Mouse (Mus musculus) embryo, embryonic 9.5 days (tissue): ENCODE measurements around the gene Endou.
A peak's percentile ranks its signal among the peaks of the same experiment; 100 is the strongest.

ENCODE experiments used
- DNase-seq: peaks from one replicate; pipeline ENCODE4 v3.0.0-alpha.2; 2017; ENCODE audit errors: extremely low spot score

Endou gene

GRCm38 (mm10) chr15:97727520-97727919 lies 3.6 kb downstream of the Endou start:
- DNase-seq: no peak

DNA sequence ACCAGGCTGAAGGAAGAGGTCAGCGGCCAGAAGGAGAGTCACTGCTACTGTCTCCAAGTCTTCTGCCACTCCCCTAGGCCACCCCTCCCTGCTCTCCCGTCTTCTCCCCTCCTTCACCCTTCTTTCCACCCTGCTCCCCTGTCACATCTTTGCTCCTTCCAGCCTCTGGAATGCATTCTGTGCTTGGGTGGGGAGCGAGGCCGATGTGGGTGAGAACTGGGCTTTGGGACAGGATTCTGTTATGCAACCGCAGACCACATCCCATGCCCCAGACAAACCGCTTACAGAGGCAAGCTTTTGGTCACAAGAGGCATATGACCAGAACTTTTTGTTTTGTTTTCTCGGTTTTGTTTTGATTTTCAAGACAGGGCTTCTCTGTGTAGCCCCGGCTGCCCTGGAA lies 4.1 kb downstream of the Endou start:
- DNase-seq: no peak

- DNase-seq: no peak
These were observed 4.8 kb downstream of the Endou start for GRCm38 (mm10) chr15:97726310-97726709.

DNA sequence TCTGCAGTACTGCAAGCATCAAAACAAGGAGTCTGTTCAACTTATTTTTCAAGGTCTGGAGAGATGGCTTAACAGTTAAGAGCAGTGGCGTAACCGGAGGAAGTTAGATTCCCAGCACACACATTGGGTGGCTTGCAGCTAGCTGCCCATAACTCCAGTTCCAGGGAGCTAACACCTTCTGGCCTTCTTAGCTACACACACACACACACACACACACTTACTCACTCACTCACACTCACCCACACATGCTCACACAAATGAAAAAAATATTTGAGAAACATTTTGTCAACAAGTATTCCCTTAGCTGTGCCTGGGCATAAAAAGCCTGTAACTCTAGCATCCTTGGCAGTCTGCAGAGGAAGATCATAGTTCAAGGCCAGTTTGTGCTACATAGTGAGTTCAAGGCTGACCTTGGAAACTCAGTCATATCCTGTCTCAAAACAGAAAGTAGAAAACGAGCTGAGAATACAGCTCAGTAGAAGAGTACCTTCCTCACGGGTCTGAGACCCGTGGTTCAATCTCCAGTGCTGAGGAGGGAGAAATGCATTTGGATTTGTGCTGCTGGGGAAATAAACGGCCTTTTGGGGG lies 5.8 kb downstream of the Endou start:
- no peak for DNase-seq

DNA sequence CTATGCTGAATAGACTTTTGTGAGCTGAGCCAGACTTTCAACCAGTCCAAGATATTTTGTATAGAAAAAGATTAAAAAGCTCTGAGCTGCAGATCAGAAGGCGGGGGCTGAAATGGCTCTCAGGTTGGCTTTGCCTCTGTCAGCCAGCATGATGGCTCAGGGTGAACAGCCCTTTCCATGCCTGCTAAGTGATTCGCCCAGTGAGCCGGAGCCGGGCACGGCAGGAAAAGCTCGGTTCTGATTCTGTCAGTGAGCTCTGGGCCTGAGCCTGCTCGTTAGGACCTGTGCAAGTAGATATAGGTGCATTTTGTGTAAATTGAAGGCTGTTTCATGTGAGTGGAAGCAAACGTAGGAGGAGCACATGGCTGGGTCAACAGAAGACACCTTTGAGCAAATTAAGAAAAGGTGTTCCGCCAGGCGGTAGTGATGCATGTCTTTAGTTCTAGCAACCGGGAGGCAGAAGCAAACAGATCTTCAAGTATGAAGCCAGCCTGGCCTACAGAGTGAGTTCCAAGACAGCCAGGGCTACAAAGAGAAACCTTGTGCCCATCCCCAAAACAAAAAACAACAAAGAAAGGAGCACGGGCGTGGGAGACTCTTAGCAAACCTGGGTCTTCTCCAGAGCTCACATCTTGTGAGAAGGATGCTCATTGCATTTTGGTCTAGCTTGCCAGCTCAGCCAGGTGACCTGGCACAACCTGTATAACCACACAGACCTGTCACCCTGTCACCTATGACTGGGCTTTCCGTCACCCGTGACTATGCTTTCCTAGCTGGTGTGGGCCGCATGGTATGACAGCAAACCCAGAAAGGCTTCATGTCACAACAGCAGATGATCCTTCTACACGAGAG lies 6.6 kb downstream of the Endou start:
- no peak for DNase-seq

DNA sequence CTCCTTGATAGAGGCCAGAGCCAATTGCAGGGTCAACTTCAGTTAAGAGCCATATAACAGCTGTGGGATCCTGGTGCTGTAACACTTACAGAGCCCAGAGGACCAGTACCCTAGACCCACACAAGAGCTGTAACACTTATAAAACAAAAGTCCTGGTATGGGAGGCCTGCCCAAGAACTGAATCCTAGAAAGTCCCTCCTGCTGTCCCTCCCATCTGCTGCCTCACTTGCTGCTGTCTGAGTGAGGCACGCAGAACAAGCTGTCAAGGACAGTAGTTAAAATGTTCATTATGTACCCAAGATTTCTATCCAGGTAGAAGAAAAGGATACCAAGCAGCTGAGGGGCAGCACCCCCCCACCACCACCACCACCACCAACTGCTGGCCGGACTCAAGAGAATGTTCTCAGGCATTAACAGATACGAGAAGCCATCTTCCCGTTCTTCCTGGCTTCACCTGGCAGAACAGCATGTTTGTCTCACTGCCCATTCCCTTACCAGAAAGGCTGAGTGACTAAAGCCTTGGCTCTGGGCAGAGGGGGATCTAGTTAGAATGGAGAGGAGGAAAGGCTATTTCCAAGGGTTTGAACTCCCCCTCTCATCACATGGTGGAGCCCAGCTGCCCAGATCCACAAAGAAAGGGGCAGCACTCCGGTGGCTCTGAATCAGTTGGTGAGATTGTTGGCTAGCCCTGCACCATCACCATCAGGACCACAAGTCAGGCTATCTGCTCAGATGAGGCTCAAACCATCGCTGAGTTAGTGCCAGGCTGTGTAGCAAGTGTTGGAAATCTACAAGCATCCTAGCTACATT lies 7.4 kb downstream of the Endou start:
- DNase-seq: no peak

GRCm38 (mm10) chr15:97721008-97721701 lies 10.0 kb downstream of the Endou start:
- DNase-seq: no peak

- DNase-seq: no peak
These were observed 11.0 kb downstream of the Endou start for GRCm38 (mm10) chr15:97720026-97720675.

- DNase-seq: no peak
These were observed 11.6 kb downstream of the Endou start for GRCm38 (mm10) chr15:97719494-97719893.

DNA sequence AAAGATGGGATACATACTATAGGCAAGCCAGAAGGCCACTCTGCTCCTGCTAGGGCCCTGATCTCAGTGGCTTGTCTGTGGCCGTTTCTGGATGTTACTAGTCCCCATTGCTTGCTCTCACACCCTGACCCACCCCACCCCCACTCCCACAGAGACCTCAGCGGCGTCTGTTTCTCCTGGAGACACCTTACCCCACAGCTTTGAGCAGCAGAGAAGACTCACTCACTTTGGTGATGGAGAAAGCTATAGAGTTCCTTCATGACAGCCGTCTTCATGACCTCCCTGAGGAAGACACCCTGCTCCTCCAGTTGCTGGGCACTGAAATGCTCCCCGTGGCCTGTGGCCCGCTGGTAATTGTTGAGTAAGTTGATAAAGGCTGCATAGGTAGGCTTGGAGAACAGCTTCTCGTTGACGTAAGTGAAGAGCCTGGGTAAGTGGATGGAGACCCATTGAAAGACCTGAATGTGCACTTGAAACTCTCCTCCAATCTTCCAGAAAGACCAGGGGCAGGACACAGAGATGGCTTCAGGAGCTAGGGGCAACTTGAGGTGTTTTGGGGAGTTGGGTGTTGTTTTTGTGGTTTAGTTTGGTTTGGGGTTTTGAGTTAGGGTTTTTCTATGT lies 12.5 kb downstream of the Endou start:
- no peak for DNase-seq

- DNase-seq: peak; percentile 60
These were observed 13.1 kb downstream of the Endou start for GRCm38 (mm10) chr15:97717861-97718534.

- no peak for DNase-seq
These were observed 14.4 kb downstream of the Endou start for GRCm38 (mm10) chr15:97716782-97717181.

DNA sequence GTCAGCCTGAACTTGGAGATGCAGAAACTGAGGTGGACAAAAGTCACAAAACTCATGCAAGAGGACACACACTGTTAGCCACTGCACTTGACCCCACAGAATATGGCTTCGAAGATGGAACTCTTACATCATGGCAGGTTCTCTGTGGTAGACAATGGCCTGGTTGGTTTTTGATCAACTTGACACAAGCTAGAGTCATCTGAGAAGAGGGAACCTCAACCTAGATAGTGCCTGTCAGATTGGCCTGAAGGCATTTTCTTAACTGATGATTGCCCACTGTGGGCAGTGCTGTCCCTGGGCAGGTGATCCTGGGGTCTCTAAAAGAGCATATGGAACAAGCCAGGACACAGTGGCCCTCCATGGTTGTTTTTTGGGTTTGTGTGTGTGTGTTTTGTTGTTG lies 15.4 kb downstream of the Endou start:
- no peak for DNase-seq

DNA sequence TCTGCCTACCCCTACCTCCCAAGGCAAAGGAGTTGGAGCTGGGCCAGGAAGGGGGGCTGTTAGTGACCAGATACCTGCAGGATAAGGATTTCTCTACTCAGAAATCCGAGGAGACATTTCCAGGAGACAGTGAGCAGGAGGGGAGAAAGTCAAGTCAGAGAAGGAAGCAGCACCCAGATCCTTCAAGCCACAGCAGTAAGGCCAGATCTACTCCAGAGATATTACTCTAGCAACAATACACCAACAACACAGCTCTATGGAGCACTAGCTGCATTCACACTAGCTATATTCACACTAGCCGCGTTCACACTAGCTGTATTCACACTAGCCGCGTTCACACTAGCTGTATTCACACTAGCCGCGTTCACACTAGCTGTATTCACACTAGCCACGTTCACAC lies 16.1 kb downstream of the Endou start:
- DNase-seq: no peak

GRCm38 (mm10) chr15:97712546-97712945 lies 18.6 kb downstream of the Endou start:
- DNase-seq: no peak

DNA sequence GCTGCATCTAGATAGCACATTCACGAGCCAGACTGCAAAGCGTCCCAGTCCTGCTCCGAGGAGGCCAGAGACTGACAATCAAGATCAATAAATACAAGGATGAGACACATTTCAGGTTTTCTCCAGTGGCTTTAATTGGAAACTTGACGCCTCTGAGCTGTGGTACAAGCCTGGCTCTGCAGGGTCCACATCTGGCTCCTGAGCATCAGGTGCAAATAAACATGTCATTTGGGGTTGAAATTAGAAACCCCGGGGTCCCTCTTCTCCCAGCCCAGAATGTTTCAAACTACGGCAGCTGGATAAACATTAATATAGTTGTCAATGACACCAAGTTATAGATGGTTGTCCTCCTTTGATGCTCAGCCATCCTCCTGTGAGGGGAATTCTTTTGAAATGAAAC lies 20.2 kb downstream of the Endou start:
- DNase-seq: no peak

DNA sequence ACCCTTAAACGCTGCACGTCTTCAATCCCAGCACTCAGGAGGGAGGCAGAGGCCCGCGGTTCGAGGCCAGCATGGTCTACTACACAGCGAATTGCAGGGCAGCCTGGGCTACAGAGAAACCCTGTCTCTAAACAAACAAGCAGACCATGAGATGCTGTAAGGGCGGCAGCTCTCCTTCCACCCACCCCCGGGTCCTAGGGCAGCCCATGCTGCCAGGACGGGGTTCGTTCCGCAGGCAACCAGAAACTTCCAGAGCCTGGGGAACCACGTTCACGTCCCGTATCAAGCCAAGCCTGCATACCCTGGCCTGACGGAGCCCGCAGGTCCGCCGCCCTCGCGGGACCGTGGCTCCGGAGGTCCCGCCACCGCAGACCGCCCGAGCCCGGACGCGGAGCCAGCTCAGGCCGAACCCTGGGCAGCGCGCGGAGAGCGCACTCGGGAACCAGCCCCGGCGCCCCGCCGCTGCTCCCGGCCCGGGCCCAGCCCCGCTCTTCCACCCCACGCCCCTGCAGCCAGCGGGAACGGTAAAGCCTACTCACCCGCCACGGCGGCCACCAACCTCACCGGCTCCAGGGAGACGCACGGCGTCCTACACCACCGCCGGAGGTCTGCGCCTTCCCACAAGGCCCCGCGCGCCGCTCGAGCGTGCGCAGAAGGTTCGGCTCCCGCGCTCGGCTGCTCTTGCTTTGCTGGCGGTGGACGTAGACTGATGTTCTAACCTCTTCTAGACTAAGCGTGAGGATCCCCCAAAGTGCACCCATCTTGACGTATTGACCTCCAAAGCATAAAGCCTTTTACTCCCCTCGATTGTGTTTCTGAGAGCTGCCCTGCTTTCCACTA lies 25.7 kb downstream of the Endou start, which contains the start of gene Rpap3:
Gene Rpap3 (minus strand): TSS at position 615 of the 840 bp plus-strand sequence.
- DNase-seq: peak; percentile 84

- DNase-seq: no peak
These were observed 34.5 kb downstream of the Endou start for GRCm38 (mm10) chr15:97696616-97697015.

DNA sequence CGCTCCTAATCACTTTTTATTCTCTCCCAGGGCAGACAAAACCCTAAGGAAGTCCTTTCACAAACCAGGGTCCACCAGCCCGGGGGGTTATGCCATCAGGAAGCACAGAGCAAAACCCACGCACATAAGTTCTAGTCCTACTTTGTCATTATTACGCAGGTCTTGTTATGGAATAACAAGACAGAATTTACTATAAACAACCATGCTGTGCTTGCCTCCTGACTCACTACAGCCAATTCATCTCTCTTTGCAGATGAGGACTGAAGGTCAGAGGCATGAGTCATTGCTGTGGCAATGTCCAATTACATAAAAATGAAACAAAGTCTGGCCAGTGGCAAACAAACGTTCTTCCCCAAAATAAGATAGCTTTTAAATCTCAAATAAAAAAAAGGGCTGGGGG lies 37.7 kb downstream of the Endou start:
- DNase-seq: no peak
